Mouse (Mus musculus): ENCODE data around the gene Llgl2. TPM values are rescaled to one million over a fixed set of nuclear protein-coding genes. Genes with fewer than 3 reads are reported as not detected.

Llgl2 gene
- polyA plus RNA-seq, 1 experiment, result 268 TPM

DNA sequence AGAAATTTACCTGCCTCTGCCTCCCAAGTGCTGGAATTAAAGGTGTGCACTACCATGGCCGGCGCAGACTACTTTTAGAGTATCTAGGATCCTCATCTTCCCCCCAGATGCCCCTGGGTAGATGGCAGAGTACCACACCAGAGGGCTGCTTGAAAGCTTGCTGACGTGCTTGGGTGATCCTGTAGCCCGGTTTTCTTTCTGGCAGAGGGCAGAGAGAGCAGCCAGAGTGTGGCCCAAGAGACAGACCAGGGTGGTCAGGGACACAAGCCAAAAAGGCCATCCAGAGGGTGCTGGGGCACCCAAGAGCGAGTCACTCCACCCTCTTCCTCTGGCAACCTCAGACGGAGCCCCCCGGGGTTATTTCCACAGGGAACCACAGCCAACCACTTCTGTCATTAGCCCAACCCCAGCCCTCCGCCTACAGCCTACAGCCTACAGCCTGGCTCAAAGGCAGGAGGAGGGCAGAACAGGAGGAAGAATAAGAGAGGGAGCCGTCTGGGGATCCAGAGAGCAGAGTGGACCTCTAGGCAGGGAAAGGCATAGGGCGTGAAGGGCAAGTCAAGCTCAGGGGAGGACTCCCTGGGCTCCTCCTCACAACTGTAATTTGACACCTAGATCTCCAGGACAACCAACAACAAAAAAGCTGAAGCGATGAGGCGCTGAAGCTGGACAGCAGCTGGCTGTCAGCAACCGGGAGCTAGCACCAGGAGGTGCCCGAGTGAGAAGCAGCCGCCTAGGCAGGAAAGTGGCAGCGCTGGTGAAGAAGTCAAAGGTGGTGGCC, 75.8 kb downstream of the Llgl2 start, which contains the start of gene Smim5:
TSS of gene Smim5 (plus strand) at position 481 of the 781 bp plus-strand sequence.
- 49% methylated on average over 16 of the region's 16 CpGs for WGBS
- Histone ChIP-seq H3K36me3 (ENCODE audit: control insufficient read depth, insufficient read depth, low read length) (peaks cover 21% of the 10 kb centered on the region), H3K27ac (ENCODE audit: insufficient read depth, low read depth, low read length) (no peak within 1 kb of the TSS; the same call in 1 of the 2 replicates), H3K27me3 (ENCODE audit: control insufficient read depth, insufficient read depth, low read length) (no peaks in the 10 kb centered on the region), H3K4me1 (ENCODE audit: control insufficient read depth, insufficient read depth, insufficient read length, low read length) (peaks cover 27% of the 10 kb centered on the region), H3K4me3 (ENCODE audit: low read depth, low read length) (peak within 1 kb of the TSS; percentile 7; the same call in 1 of the 2 replicates)
- TF ChIP-seq CTCF (IDR thresholded peaks at IDR 0.05; ENCODE audit: extremely low read depth, insufficient read length, insufficient replicate concordance, low read depth, low read length), result no peak
- TF ChIP-seq POLR2A (IDR thresholded peaks at IDR 0.05; ENCODE audit: low read depth, low read length), result no peak

GRCm38 (mm10) chr11:115900561-115901337, 76.9 kb downstream of the Llgl2 start:
- WGBS, result 82% methylated on average over 8 of the region's 8 CpGs
- H3K4me1 ChIP-seq (ENCODE audit: control insufficient read depth, insufficient read depth, insufficient read length, low read length), result peaks cover 33% of the 10 kb centered on the region
- TF ChIP-seq POLR2A (IDR thresholded peaks at IDR 0.05; ENCODE audit: low read depth, low read length) (no peak), CTCF (IDR thresholded peaks at IDR 0.05; ENCODE audit: extremely low read depth, insufficient read length, insufficient replicate concordance, low read depth, low read length) (no peak)
- peak overlapping the region; percentile 7; the same call in 1 of the 2 replicates for H3K4me3 ChIP-seq (ENCODE audit: low read depth, low read length)
- H3K36me3 ChIP-seq (ENCODE audit: control insufficient read depth, insufficient read depth, low read length), result peaks cover 11% of the 10 kb centered on the region; the same call in 1 of the 2 replicates
- H3K27me3 ChIP-seq (ENCODE audit: control insufficient read depth, insufficient read depth, low read length), result no peaks in the 10 kb centered on the region
- no peak overlapping the region for H3K27ac ChIP-seq (ENCODE audit: insufficient read depth, low read depth, low read length)

DNA sequence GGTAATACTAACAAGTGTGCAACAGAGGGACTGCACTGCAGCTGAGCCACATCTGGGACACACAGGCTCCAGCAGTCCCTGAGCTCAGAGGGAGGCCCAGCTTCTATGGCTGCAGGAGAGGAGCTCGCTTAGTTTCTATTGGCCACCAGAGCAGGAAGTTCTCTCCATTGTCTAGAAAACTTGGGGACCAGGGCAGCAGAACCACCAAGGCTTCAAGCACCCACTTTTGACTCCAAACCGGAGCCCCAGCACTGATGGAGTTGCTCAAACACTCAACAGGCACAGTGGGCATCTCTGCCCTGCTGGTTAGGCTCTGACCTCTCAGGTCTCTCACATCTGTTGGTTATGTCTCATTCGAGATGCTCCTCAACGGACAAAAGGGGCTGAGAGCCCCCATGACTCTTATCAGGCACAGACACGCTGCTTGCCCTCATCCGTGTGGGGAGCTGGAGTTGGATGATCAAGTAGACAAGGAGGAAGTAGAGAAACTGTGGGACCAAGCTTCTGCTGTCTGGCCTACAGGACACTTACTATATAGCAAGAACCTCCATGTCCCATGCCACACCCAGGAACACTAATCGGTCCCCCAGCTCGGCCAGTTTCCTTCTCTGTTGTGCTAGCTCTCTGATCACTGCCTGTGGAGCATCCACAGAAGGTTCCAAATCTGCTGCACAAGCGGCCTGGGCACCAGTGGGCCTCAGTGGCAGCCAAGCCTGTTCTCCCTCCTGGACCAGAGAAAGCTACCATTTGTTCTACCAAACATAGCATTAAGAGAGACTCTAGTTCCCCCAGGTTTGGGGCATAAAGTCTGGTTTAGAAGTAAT, 77.7 kb downstream of the Llgl2 start:
- TF ChIP-seq CTCF (IDR thresholded peaks at IDR 0.05; ENCODE audit: extremely low read depth, insufficient read length, insufficient replicate concordance, low read depth, low read length) (no peak), POLR2A (IDR thresholded peaks at IDR 0.05; ENCODE audit: low read depth, low read length) (no peak)
- Histone ChIP-seq H3K36me3 (ENCODE audit: control insufficient read depth, insufficient read depth, low read length) (peaks cover 3% of the 10 kb centered on the region; the same call in 1 of the 2 replicates), H3K4me1 (ENCODE audit: control insufficient read depth, insufficient read depth, insufficient read length, low read length) (peaks cover 34% of the 10 kb centered on the region), H3K27me3 (ENCODE audit: control insufficient read depth, insufficient read depth, low read length) (no peaks in the 10 kb centered on the region), H3K4me3 (ENCODE audit: low read depth, low read length) (no peak overlapping the region), H3K27ac (ENCODE audit: insufficient read depth, low read depth, low read length) (no peak overlapping the region)
- 86% methylated on average over 9 of the region's 9 CpGs for WGBS

DNA sequence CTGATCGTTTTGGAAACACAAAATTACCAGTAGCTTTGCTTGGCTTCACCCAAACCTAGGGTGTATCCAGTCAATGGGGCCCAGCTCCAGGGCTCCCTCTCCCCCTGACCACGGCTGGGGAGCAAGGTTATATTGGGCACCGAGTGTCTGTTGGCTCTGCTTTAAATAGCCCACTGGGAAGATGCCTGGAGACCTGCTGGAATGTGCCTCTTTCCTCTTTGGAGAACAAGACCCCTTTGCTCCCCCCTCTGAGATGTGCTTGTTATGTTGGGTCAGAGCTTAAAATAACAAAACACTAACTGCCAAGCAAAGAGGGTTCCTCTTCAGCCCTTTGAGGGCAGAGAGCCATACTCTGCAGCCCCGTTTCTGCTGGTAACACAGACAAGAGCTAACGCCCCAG, 78.3 kb downstream of the Llgl2 start:
- WGBS, result 75% methylated on average over 5 of the region's 5 CpGs
- no peak for TF ChIP-seq POLR2A (IDR thresholded peaks at IDR 0.05; ENCODE audit: low read depth, low read length)
- TF ChIP-seq CTCF (IDR thresholded peaks at IDR 0.05; ENCODE audit: extremely low read depth, insufficient read length, insufficient replicate concordance, low read depth, low read length), result no peak
- no peaks in the 10 kb centered on the region for H3K27me3 ChIP-seq (ENCODE audit: control insufficient read depth, insufficient read depth, low read length)
- H3K4me1 ChIP-seq (ENCODE audit: control insufficient read depth, insufficient read depth, insufficient read length, low read length), result peaks cover 34% of the 10 kb centered on the region
- H3K36me3 ChIP-seq (ENCODE audit: control insufficient read depth, insufficient read depth, low read length), result no peaks in the 10 kb centered on the region
- no peak overlapping the region for H3K27ac ChIP-seq (ENCODE audit: insufficient read depth, low read depth, low read length)
- no peak overlapping the region for H3K4me3 ChIP-seq (ENCODE audit: low read depth, low read length)

DNA sequence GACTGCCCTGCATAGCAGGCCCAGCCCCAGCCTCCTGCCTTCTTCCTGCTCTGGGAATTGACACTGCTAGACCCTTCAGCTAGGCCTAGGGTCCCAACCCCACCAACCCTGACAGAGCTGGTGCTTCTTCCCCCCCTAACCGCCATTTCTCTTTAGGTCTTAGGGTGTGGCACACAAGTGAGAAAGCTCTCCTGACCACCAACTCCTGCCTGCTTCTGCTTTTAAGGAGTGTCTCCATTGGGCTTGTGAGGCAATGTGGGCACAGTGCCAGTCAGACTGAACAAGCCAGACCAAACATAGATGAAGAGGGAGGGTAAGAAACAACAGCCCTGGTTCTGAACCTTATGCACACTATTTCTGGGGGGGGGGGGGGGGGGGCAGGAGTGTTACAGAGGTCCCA, 79.0 kb downstream of the Llgl2 start:
- H3K27me3 ChIP-seq (ENCODE audit: control insufficient read depth, insufficient read depth, low read length), result no peaks in the 10 kb centered on the region
- no peak overlapping the region for H3K4me3 ChIP-seq (ENCODE audit: low read depth, low read length)
- no peaks in the 10 kb centered on the region for H3K36me3 ChIP-seq (ENCODE audit: control insufficient read depth, insufficient read depth, low read length)
- no peak for TF ChIP-seq POLR2A (IDR thresholded peaks at IDR 0.05; ENCODE audit: low read depth, low read length)
- no peak for TF ChIP-seq CTCF (IDR thresholded peaks at IDR 0.05; ENCODE audit: extremely low read depth, insufficient read length, insufficient replicate concordance, low read depth, low read length)
- 13% methylated on average over 1 of the region's 1 CpGs for WGBS
- H3K4me1 ChIP-seq (ENCODE audit: control insufficient read depth, insufficient read depth, insufficient read length, low read length), result peaks cover 34% of the 10 kb centered on the region
- H3K27ac ChIP-seq (ENCODE audit: insufficient read depth, low read depth, low read length), result 0 out of 2 replicates have a peak overlapping the region, but pooled peaks have one; percentile 36

GRCm38 (mm10) chr11:115903384-115904230, 79.8 kb downstream of the Llgl2 start:
- no peak for TF ChIP-seq POLR2A (IDR thresholded peaks at IDR 0.05; ENCODE audit: low read depth, low read length)
- Histone ChIP-seq H3K4me1 (ENCODE audit: control insufficient read depth, insufficient read depth, insufficient read length, low read length) (peaks cover 34% of the 10 kb centered on the region), H3K4me3 (ENCODE audit: low read depth, low read length) (no peak overlapping the region), H3K27me3 (ENCODE audit: control insufficient read depth, insufficient read depth, low read length) (no peaks in the 10 kb centered on the region), H3K36me3 (ENCODE audit: control insufficient read depth, insufficient read depth, low read length) (peaks cover 2% of the 10 kb centered on the region; the same call in 1 of the 2 replicates), H3K27ac (ENCODE audit: insufficient read depth, low read depth, low read length) (peak overlapping the region; percentile 64)
- WGBS, result 35% methylated on average over 11 of the region's 11 CpGs
